Mouse (Mus musculus): Measurements from ENCODE around the gene Vmn2r83.

DNA sequence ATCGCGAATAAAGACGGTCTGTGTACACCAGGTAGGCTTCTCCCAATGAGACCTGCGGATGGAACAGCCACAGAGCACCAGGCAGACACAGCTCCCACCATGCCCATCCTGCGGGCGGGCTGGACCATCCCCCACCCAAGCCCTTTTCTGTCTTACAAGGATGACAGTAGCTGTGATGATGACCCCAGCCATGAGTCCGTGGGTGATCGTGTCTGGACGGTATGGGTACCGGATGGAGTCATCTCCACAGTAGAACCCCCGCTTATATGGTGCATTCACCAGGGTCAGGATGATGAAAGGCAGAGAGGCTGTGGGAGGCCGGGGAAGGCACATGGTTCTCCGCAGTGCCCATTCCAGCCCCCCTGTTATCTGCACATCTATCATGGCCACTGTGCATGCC, 62.2 kb downstream of the Vmn2r83 start:
- TF ChIP-seq CTCF (conservative IDR thresholded peaks at IDR 0.05; ENCODE audit: low read length) (no peak), NANOG (IDR thresholded peaks at IDR 0.05; ENCODE audit: borderline replicate concordance, low read length) (no peak)

Measured in E14TG2a.4 (cell line).